Mouse (Mus musculus) lung, embryonic 16.5 days (tissue): Measurements from ENCODE around the gene Zfp189. TPM values are rescaled to one million over a fixed set of nuclear protein-coding genes. Genes with fewer than 3 reads are reported as not detected.
"Not testable (repeated sequence)": the region's sequence is repeated elsewhere in the genome, so short reads cannot be mapped to it uniquely, and the experiment has no call there.

Source experiments
- ATAC-seq: fragments of 200-750 bp; cut with Nextera tagmentation; 2 replicates; pipeline ENCODE4 v1.8.0; 2017; ENCODE audit warnings: low read depth, mild to moderate bottlenecking, moderate library complexity
- H3K27ac ChIP-seq: fragments of 300-500 bp; sonication (generic); 2 replicates; pipeline ENCODE4 v1.5.1; 2014; ENCODE audit warnings: mild to moderate bottlenecking, control low read depth, low read length
- H3K27me3 ChIP-seq: fragments of 300-500 bp; sonication (generic); 2 replicates; pipeline ENCODE4 v1.6.1; 2014; ENCODE audit warnings: low read depth, low read length, mixed read lengths; ENCODE audit not compliant: control insufficient read depth, insufficient read depth
- H3K36me3 ChIP-seq: fragments of 300-500 bp; sonication (generic); 2 replicates; pipeline ENCODE4 v1.6.1; 2014; ENCODE audit warnings: low read length; ENCODE audit not compliant: control insufficient read depth, insufficient read depth
- H3K4me1 ChIP-seq: fragments of 300-500 bp; sonication (generic); replicated peaks from 2 replicates; pipeline ENCODE4 v1.6.1; 2014; ENCODE audit warnings: low read length, mixed read lengths; ENCODE audit not compliant: control insufficient read depth, insufficient read depth
- H3K4me2 ChIP-seq: fragments of 300-500 bp; sonication (generic); 2 replicates; pipeline ENCODE4 v1.6.1; 2014; ENCODE audit warnings: low read depth, low read length, control low read depth
- H3K4me3 ChIP-seq: fragments of 300-500 bp; sonication (generic); 2 replicates; pipeline ENCODE4 v1.5.1; 2014; ENCODE audit warnings: mild to moderate bottlenecking, low read length, control low read depth
- H3K9ac ChIP-seq: fragments of 300-500 bp; sonication (generic); 2 replicates; pipeline ENCODE4 v1.6.1; 2014; ENCODE audit warnings: low read length, control low read depth
- H3K9me3 ChIP-seq: fragments of 300-500 bp; sonication (generic); 2 replicates; pipeline ENCODE4 v1.6.1; 2016; ENCODE audit warnings: low read length; ENCODE audit not compliant: control insufficient read depth
- WGBS: fragments of 180-500 bp; shearing (Covaris S2); extraction: QIAGEN DNeasy Blood & Tissue Kit; methylation state at CpG from one replicate; pipeline ENCODE4 v1.1.7; 2014; 5-methylcytosine and 5-hydroxymethylcytosine counted together
- polyA plus RNA-seq: library from polyadenylated mRNA; unstranded; fragments of >200 nt; fragmentation: Nextera tagmentation; extraction: Ambion mirVana; gene quantifications from 2 replicates; pipeline ENCODE4 v1.2.1, GENCODE M21; 2015

Zfp189 gene
- polyA plus RNA-seq, 1 experiment from 2014 or later, result 9.6 TPM

- H3K9me3 ChIP-seq, H3K36me3 ChIP-seq, H3K4me2 ChIP-seq, H3K9ac ChIP-seq, H3K27me3 ChIP-seq, ATAC-seq, H3K4me1 ChIP-seq, H3K27ac ChIP-seq, H3K4me3 ChIP-seq: not testable (repeated sequence)
- WGBS, result 73% methylated on average over 3 of the region's 3 CpGs
Measured at GRCm38 (mm10) chr4:49485934-49486650, 34.9 kb upstream of the Zfp189 start.

- no peak overlapping the region for H3K27ac ChIP-seq
- no peak overlapping the region for H3K9ac ChIP-seq
- H3K4me3 ChIP-seq, result no peak overlapping the region
- H3K36me3 ChIP-seq, result no peaks in the 10 kb centered on the region
- H3K4me1 ChIP-seq, result no peaks in the 10 kb centered on the region
- ATAC-seq, result no peak
- H3K4me2 ChIP-seq, result no peak overlapping the region
- H3K27me3 ChIP-seq, result no peaks in the 10 kb centered on the region
- no peaks in the 10 kb centered on the region for H3K9me3 ChIP-seq
- 78% methylated on average over 1 of the region's 1 CpGs for WGBS
Measured at GRCm38 (mm10) chr4:49503563-49503962, 17.4 kb upstream of the Zfp189 start.

GRCm38 (mm10) chr4:49506386-49506785, 14.6 kb upstream of the Zfp189 start, which contains the start of gene Baat:
Baat (minus strand) TSS chr4:49506557.
- Histone ChIP-seq H3K9ac (no peak within 1 kb of the TSS), H3K9me3 (no peaks in the 10 kb centered on the region), H3K27ac (no peak within 1 kb of the TSS), H3K4me2 (no peak within 1 kb of the TSS), H3K4me1 (no peaks in the 10 kb centered on the region), H3K4me3 (no peak within 1 kb of the TSS), H3K27me3 (no peaks in the 10 kb centered on the region), H3K36me3 (no peaks in the 10 kb centered on the region)
- 48% methylated on average over 3 of the region's 3 CpGs for WGBS
- no peak for ATAC-seq

GRCm38 (mm10) chr4:49509183-49509582, 11.8 kb upstream of the Zfp189 start:
- no peak for ATAC-seq
- Histone ChIP-seq H3K4me3 (no peak overlapping the region), H3K27me3 (no peaks in the 10 kb centered on the region), H3K36me3 (peaks cover 13% of the 10 kb centered on the region), H3K4me2 (no peak overlapping the region), H3K4me1 (no peaks in the 10 kb centered on the region), H3K9ac (no peak overlapping the region), H3K27ac (no peak overlapping the region), H3K9me3 (no peaks in the 10 kb centered on the region)
- 76% methylated on average over 2 of the region's 2 CpGs for WGBS

- H3K4me2 ChIP-seq, H3K4me1 ChIP-seq, H3K27me3 ChIP-seq, H3K4me3 ChIP-seq, H3K27ac ChIP-seq, ATAC-seq, H3K9me3 ChIP-seq, H3K9ac ChIP-seq: not testable (repeated sequence)
- WGBS, result 56% methylated on average over 1 of the region's 1 CpGs
- peaks cover 13% of the 10 kb centered on the region for H3K36me3 ChIP-seq
Measured at GRCm38 (mm10) chr4:49510236-49510835, 10.6 kb upstream of the Zfp189 start.

GRCm38 (mm10) chr4:49512636-49513035, 8.3 kb upstream of the Zfp189 start:
- Histone ChIP-seq H3K4me2 (no peak overlapping the region), H3K36me3 (peaks cover 13% of the 10 kb centered on the region), H3K4me1 (no peaks in the 10 kb centered on the region), H3K9ac (no peak overlapping the region), H3K27me3 (no peaks in the 10 kb centered on the region), H3K4me3 (no peak overlapping the region), H3K27ac (no peak overlapping the region), H3K9me3 (no peaks in the 10 kb centered on the region)
- no peak for ATAC-seq
- WGBS, result 86% methylated on average over 4 of the region's 4 CpGs

- no peak overlapping the region for H3K27ac ChIP-seq
- no peaks in the 10 kb centered on the region for H3K27me3 ChIP-seq
- H3K36me3 ChIP-seq, result peaks cover 13% of the 10 kb centered on the region
- no peaks in the 10 kb centered on the region for H3K9me3 ChIP-seq
- no peak for ATAC-seq
- no peak overlapping the region for H3K9ac ChIP-seq
- H3K4me1 ChIP-seq, result peaks cover 2% of the 10 kb centered on the region; the same call in 1 of the 2 replicates
- H3K4me3 ChIP-seq, result no peak overlapping the region
- H3K4me2 ChIP-seq, result no peak overlapping the region
- WGBS, result 95% methylated on average over 6 of the region's 6 CpGs
Measured at GRCm38 (mm10) chr4:49514441-49514840, 6.5 kb upstream of the Zfp189 start.

- H3K4me1 ChIP-seq, result peaks cover 13% of the 10 kb centered on the region
- H3K27ac ChIP-seq, result no peak overlapping the region
- no peaks in the 10 kb centered on the region for H3K9me3 ChIP-seq
- H3K4me3 ChIP-seq, result 0 out of 2 replicates have a peak overlapping the region, but pooled peaks have one; percentile 9
- H3K9ac ChIP-seq, result no peak overlapping the region
- ATAC-seq, result no peak
- no peaks in the 10 kb centered on the region for H3K27me3 ChIP-seq
- peak overlapping the region; percentile 30; the same call in 1 of the 2 replicates for H3K4me2 ChIP-seq
- H3K36me3 ChIP-seq, result peaks cover under 1% of the 10 kb centered on the region; the same call in 1 of the 2 replicates
- 66% methylated on average over 5 of the region's 5 CpGs for WGBS
Measured at GRCm38 (mm10) chr4:49519476-49519875, 1.5 kb upstream of the Zfp189 start.

GRCm38 (mm10) chr4:49521346-49521745, 370 bp downstream of the Zfp189 start:
- Histone ChIP-seq H3K4me2 (peak overlapping the region; percentile 75), H3K27me3 (no peaks in the 10 kb centered on the region), H3K4me1 (peaks cover 13% of the 10 kb centered on the region), H3K36me3 (peaks cover 7% of the 10 kb centered on the region), H3K9me3 (no peaks in the 10 kb centered on the region), H3K4me3 (peak overlapping the region; percentile 87), H3K9ac (peak overlapping the region; percentile 89), H3K27ac (no peak overlapping the region)
- peak; percentile 19 for ATAC-seq
- WGBS, result under 1% methylated on average over 17 of the region's 17 CpGs
